Mouse (Mus musculus): ENCODE measurements around the gene Adgrf3. TPM values are rescaled to one million over a fixed set of nuclear protein-coding genes. Genes with fewer than 3 reads are reported as not detected.

Adgrf3 gene
- polyA plus RNA-seq, 1 experiment from 2014 or later = 0.11 TPM

DNA sequence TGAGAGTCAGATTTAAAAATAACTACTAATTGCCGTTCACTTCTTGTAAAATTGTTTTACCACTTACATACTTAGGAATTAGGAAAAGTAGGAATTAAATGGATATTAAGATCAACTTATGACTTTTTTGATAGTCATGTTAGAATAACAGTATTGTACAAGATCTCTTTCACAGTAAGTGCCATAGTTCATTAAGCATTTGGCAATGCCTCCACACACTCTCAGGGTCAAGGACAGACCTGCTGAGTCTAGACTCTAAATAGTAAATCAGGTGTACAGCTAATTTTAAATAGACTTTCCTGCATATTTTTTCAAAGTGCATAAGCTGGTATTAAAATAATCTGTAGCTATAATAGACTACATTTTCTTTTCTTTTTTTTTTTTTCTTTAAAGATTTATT, 53.1 kb downstream of the Adgrf3 start:
- Histone ChIP-seq H3K9ac (no peak overlapping the region), H3K27ac (ENCODE audit: low read depth) (no peak overlapping the region), H3K4me3 (ENCODE audit: low read depth, low read length) (no peak overlapping the region), H3K4me2 (no peak overlapping the region), H3K36me3 (ENCODE audit: insufficient read depth) (0 out of 2 replicates have a peak, but pooled peaks cover 3% of the 10 kb centered on the region), H3K9me3 (ENCODE audit: low read depth, low read length) (no peaks in the 10 kb centered on the region), H3K4me1 (ENCODE audit: insufficient read depth) (peaks cover 3% of the 10 kb centered on the region; the same call in 1 of the 2 replicates), H3K27me3 (ENCODE audit: insufficient read depth, low read length) (no peaks in the 10 kb centered on the region)
- no peak for ATAC-seq (ENCODE audit: insufficient read depth)
- WGBS = 89% methylated on average over 1 of the region's 1 CpGs
- DNase-seq = no peak
- no peak for TF ChIP-seq CTCF (IDR thresholded peaks at IDR 0.05; ENCODE audit: low read depth)

- ATAC-seq (ENCODE audit: insufficient read depth) = no peak
- H3K4me1 ChIP-seq (ENCODE audit: insufficient read depth) = peaks cover 3% of the 10 kb centered on the region; the same call in 1 of the 2 replicates
- no peaks in the 10 kb centered on the region for H3K9me3 ChIP-seq (ENCODE audit: low read depth, low read length)
- H3K9ac ChIP-seq = no peak overlapping the region
- H3K27ac ChIP-seq (ENCODE audit: low read depth) = no peak overlapping the region
- H3K4me2 ChIP-seq = no peak overlapping the region
- WGBS = 72% methylated on average over 4 of the region's 4 CpGs
- no peak for TF ChIP-seq CTCF (IDR thresholded peaks at IDR 0.05; ENCODE audit: low read depth)
- H3K36me3 ChIP-seq (ENCODE audit: insufficient read depth) = peaks cover 4% of the 10 kb centered on the region
- H3K27me3 ChIP-seq (ENCODE audit: insufficient read depth, low read length) = no peaks in the 10 kb centered on the region
- H3K4me3 ChIP-seq (ENCODE audit: low read depth, low read length) = no peak overlapping the region
- DNase-seq = no peak
Observed at GRCm38 (mm10) chr5:30152007-30152406, 53.5 kb downstream of the Adgrf3 start.

- no peak for ATAC-seq (ENCODE audit: insufficient read depth)
- Histone ChIP-seq H3K4me1 (ENCODE audit: insufficient read depth) (no peaks in the 10 kb centered on the region), H3K27me3 (ENCODE audit: insufficient read depth, low read length) (no peaks in the 10 kb centered on the region), H3K4me2 (no peak overlapping the region), H3K4me3 (ENCODE audit: low read depth, low read length) (no peak overlapping the region), H3K9me3 (ENCODE audit: low read depth, low read length) (no peaks in the 10 kb centered on the region), H3K27ac (ENCODE audit: low read depth) (no peak overlapping the region), H3K9ac (no peak overlapping the region), H3K36me3 (ENCODE audit: insufficient read depth) (peaks cover 38% of the 10 kb centered on the region)
- no peak for DNase-seq
- 75% methylated on average over 5 of the region's 5 CpGs for WGBS
- no peak for TF ChIP-seq CTCF (IDR thresholded peaks at IDR 0.05; ENCODE audit: low read depth)
Observed at GRCm38 (mm10) chr5:30148133-30148920, 57.2 kb downstream of the Adgrf3 start.

DNA sequence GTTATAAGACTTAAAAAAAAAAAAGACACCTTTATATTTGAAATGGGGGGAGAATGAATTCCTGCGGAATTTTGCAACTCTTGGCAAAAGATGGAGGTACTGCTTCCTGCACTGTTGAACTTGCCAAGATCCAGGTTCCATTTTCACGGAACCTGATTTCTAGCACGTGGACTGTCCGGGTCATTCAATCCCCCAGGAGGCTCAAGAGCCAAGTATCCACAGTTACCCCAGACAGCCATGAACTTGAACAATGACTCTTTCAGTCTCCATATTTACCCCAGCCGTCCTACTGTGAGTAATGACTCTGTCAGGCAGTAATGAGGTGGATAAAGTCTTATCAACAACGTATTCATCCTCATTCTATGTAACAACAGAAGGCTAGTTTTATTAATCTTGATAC, 59.0 kb downstream of the Adgrf3 start:
- DNase-seq = no peak
- WGBS = 81% methylated on average over 6 of the region's 6 CpGs
- H3K36me3 ChIP-seq (ENCODE audit: insufficient read depth) = peaks cover 55% of the 10 kb centered on the region

More for the DNA sequence above, 59.0 kb downstream of the Adgrf3 start:
- TF ChIP-seq CTCF (IDR thresholded peaks at IDR 0.05; ENCODE audit: low read depth) = no peak
- Histone ChIP-seq H3K4me2 (no peak overlapping the region), H3K9ac (no peak overlapping the region), H3K4me1 (ENCODE audit: insufficient read depth) (no peaks in the 10 kb centered on the region), H3K27ac (ENCODE audit: low read depth) (no peak overlapping the region), H3K9me3 (ENCODE audit: low read depth, low read length) (no peaks in the 10 kb centered on the region), H3K27me3 (ENCODE audit: insufficient read depth, low read length) (no peaks in the 10 kb centered on the region), H3K4me3 (ENCODE audit: low read depth, low read length) (no peak overlapping the region)
- ATAC-seq (ENCODE audit: insufficient read depth) = no peak

MicroRNA genes within 50 kb of the gene (microRNA counts, 519-probe panel; counts per million panel counts)
- microRNA mmu-miR-1960 = 632 counts per million, percentile 2 among the panel's probes with 10 or more counts

Small RNA genes lying within 50 kb of the gene (microRNA-seq; reads per million reads assigned to microRNA genes)
- gene Mir1960 (ENCODE audit: borderline number of aligned reads) = 1.2 reads per million

Other genes starting within 250 kb of the Adgrf3 start
- not detected in 2 replicates for gene Il6, start 192.6 kb downstream of the Adgrf3 start, polyA plus RNA-seq (2014; fragmentation: Nextera tagmentation; extraction: Ambion mirVana)
- gene Tyms, start 132.1 kb downstream of the Adgrf3 start, polyA plus RNA-seq (2014; fragmentation: Nextera tagmentation; extraction: Ambion mirVana) = 343 and 362 TPM in 2 replicates
- gene Garem2, start 100.6 kb downstream of the Adgrf3 start, polyA plus RNA-seq (2014; fragmentation: Nextera tagmentation; extraction: Ambion mirVana) = 0.39 and 0.49 TPM in 2 replicates
- gene 3110082J24Rik, start 99.6 kb downstream of the Adgrf3 start, polyA plus RNA-seq (2014; fragmentation: Nextera tagmentation; extraction: Ambion mirVana) = not detected in 2 replicates
- 118 and 124 TPM in 2 replicates for gene Hadha, start 50.6 kb downstream of the Adgrf3 start, polyA plus RNA-seq (2014; fragmentation: Nextera tagmentation; extraction: Ambion mirVana)
- gene Hadhb, start 50.5 kb downstream of the Adgrf3 start, polyA plus RNA-seq (2014; fragmentation: Nextera tagmentation; extraction: Ambion mirVana) = 124 and 128 TPM in 2 replicates
- 18.9 and 19.2 TPM in 2 replicates for gene Selenoi, start 26.9 kb upstream of the Adgrf3 start, polyA plus RNA-seq (2014; fragmentation: Nextera tagmentation; extraction: Ambion mirVana)
- gene Drc1, start 75.7 kb upstream of the Adgrf3 start, polyA plus RNA-seq (2014; fragmentation: Nextera tagmentation; extraction: Ambion mirVana) = 0.46 and 0.51 TPM in 2 replicates

All from lung, embryonic 14.5 days (tissue).